Mouse (Mus musculus): ENCODE results near the gene Polr3b. TPM values are rescaled to one million over a fixed set of nuclear protein-coding genes. Genes with fewer than 3 reads are reported as not detected.
A peak's percentile ranks its signal among the peaks of the same experiment; 100 is the strongest.

Polr3b gene
- polyA plus RNA-seq, 1 experiment from 2014 or later = 10.8 TPM

GRCm38 (mm10) chr10:84647264-84647663 lies 25.2 kb downstream of the Polr3b start:
- no peaks in the 10 kb centered on the region for H3K9me3 ChIP-seq
- H3K4me1 ChIP-seq = no peaks in the 10 kb centered on the region
- no peak overlapping the region for H3K27ac ChIP-seq
- no peak overlapping the region for H3K4me3 ChIP-seq (replicated peaks)
- H3K4me2 ChIP-seq = no peak overlapping the region
- H3K36me3 ChIP-seq = 0 out of 2 replicates have a peak, but pooled peaks cover 15% of the 10 kb centered on the region
- no peak for ATAC-seq (ENCODE audit: insufficient read depth, low FRiP score, low read depth)
- no peaks in the 10 kb centered on the region for H3K27me3 ChIP-seq (replicated peaks)
- WGBS = 88% methylated on average over 5 of the region's 5 CpGs
- H3K9ac ChIP-seq = no peak overlapping the region

GRCm38 (mm10) chr10:84648911-84649310 lies 26.8 kb downstream of the Polr3b start:
- Histone ChIP-seq H3K27me3 (replicated peaks) (no peaks in the 10 kb centered on the region), H3K4me1 (no peaks in the 10 kb centered on the region), H3K36me3 (peaks cover 15% of the 10 kb centered on the region; the same call in 1 of the 2 replicates), H3K9me3 (no peaks in the 10 kb centered on the region), H3K4me3 (replicated peaks) (no peak overlapping the region), H3K4me2 (no peak overlapping the region), H3K27ac (no peak overlapping the region), H3K9ac (no peak overlapping the region)
- no peak for ATAC-seq (ENCODE audit: insufficient read depth, low FRiP score, low read depth)
- WGBS = 76% methylated on average over 4 of the region's 4 CpGs

GRCm38 (mm10) chr10:84654029-84654428 lies 31.9 kb downstream of the Polr3b start:
- no peak overlapping the region for H3K4me3 ChIP-seq (replicated peaks)
- no peak overlapping the region for H3K27ac ChIP-seq
- no peak for ATAC-seq (ENCODE audit: insufficient read depth, low FRiP score, low read depth)
- H3K36me3 ChIP-seq = peaks cover 3% of the 10 kb centered on the region; the same call in 1 of the 2 replicates
- H3K4me1 ChIP-seq = no peaks in the 10 kb centered on the region
- H3K4me2 ChIP-seq = no peak overlapping the region
- H3K27me3 ChIP-seq (replicated peaks) = no peaks in the 10 kb centered on the region
- 80% methylated on average over 4 of the region's 4 CpGs for WGBS
- no peak overlapping the region for H3K9ac ChIP-seq
- H3K9me3 ChIP-seq = no peaks in the 10 kb centered on the region

- ATAC-seq (ENCODE audit: insufficient read depth, low FRiP score, low read depth) = no peak
- Histone ChIP-seq H3K36me3 (no peaks in the 10 kb centered on the region; the same call in 1 of the 2 replicates), H3K9ac (no peak overlapping the region), H3K4me1 (no peaks in the 10 kb centered on the region), H3K9me3 (no peaks in the 10 kb centered on the region), H3K4me2 (no peak overlapping the region), H3K27me3 (replicated peaks) (no peaks in the 10 kb centered on the region), H3K27ac (no peak overlapping the region), H3K4me3 (replicated peaks) (no peak overlapping the region)
- WGBS = 87% methylated on average over 4 of the region's 4 CpGs
These were observed 32.6 kb downstream of the Polr3b start for GRCm38 (mm10) chr10:84654731-84655130.

- Histone ChIP-seq H3K9me3 (no peaks in the 10 kb centered on the region), H3K9ac (no peak overlapping the region), H3K4me3 (replicated peaks) (no peak overlapping the region), H3K4me2 (no peak overlapping the region), H3K27me3 (replicated peaks) (no peaks in the 10 kb centered on the region), H3K36me3 (no peaks in the 10 kb centered on the region; the same call in 1 of the 2 replicates), H3K4me1 (no peaks in the 10 kb centered on the region), H3K27ac (no peak overlapping the region)
- WGBS = 77% methylated on average over 4 of the region's 4 CpGs
- ATAC-seq (ENCODE audit: insufficient read depth, low FRiP score, low read depth) = no peak
These were observed 34.5 kb downstream of the Polr3b start for GRCm38 (mm10) chr10:84656618-84657017.

- no peak for ATAC-seq (ENCODE audit: insufficient read depth, low FRiP score, low read depth)
- 59% methylated on average over 6 of the region's 6 CpGs for WGBS
These were observed 35.5 kb downstream of the Polr3b start for GRCm38 (mm10) chr10:84657437-84658087.

GRCm38 (mm10) chr10:84658088-84658848 lies 36.2 kb downstream of the Polr3b start:
- no peaks in the 10 kb centered on the region for H3K9me3 ChIP-seq
- H3K27ac ChIP-seq = peak overlapping the region; percentile 3; the same call in 1 of the 2 replicates
- H3K4me1 ChIP-seq = no peaks in the 10 kb centered on the region
- WGBS = 58% methylated on average over 18 of the region's 18 CpGs
- no peaks in the 10 kb centered on the region for H3K27me3 ChIP-seq (replicated peaks)
- H3K4me3 ChIP-seq (replicated peaks) = no peak overlapping the region
- no peak overlapping the region for H3K4me2 ChIP-seq
- no peaks in the 10 kb centered on the region; the same call in 1 of the 2 replicates for H3K36me3 ChIP-seq
- H3K9ac ChIP-seq = no peak overlapping the region
- no peak; the same call in 1 of the 2 replicates for ATAC-seq (ENCODE audit: insufficient read depth, low FRiP score, low read depth)

More at GRCm38 (mm10) chr10:84657437-84658087, 35.5 kb downstream of the Polr3b start:
- H3K27me3 ChIP-seq (replicated peaks) = no peaks in the 10 kb centered on the region
- no peaks in the 10 kb centered on the region for H3K9me3 ChIP-seq
- H3K4me3 ChIP-seq (replicated peaks) = no peak overlapping the region
- no peak overlapping the region for H3K4me2 ChIP-seq
- H3K9ac ChIP-seq = no peak overlapping the region
- H3K4me1 ChIP-seq = no peaks in the 10 kb centered on the region
- no peak overlapping the region for H3K27ac ChIP-seq
- no peaks in the 10 kb centered on the region; the same call in 1 of the 2 replicates for H3K36me3 ChIP-seq

- Histone ChIP-seq H3K9me3 (no peaks in the 10 kb centered on the region), H3K9ac (no peak overlapping the region), H3K4me1 (no peaks in the 10 kb centered on the region), H3K4me3 (replicated peaks) (no peak overlapping the region), H3K27ac (no peak overlapping the region; the same call in 1 of the 2 replicates), H3K4me2 (no peak overlapping the region), H3K27me3 (replicated peaks) (no peaks in the 10 kb centered on the region), H3K36me3 (no peaks in the 10 kb centered on the region)
- no peak for ATAC-seq (ENCODE audit: insufficient read depth, low FRiP score, low read depth)
- 87% methylated on average over 3 of the region's 3 CpGs for WGBS
These were observed 37.2 kb downstream of the Polr3b start for GRCm38 (mm10) chr10:84659281-84659680.

GRCm38 (mm10) chr10:84662138-84662537 lies 40.0 kb downstream of the Polr3b start:
- no peak overlapping the region for H3K9ac ChIP-seq
- whole genome bisulfite sequencing = 93% methylated on average over 6 of the region's 6 CpGs
- H3K4me2 ChIP-seq = no peak overlapping the region
- ATAC-seq (ENCODE audit: insufficient read depth, low FRiP score, low read depth) = no peak
- no peaks in the 10 kb centered on the region for H3K9me3 ChIP-seq
- H3K27me3 ChIP-seq (replicated peaks) = no peaks in the 10 kb centered on the region
- H3K4me1 ChIP-seq = no peaks in the 10 kb centered on the region
- H3K36me3 ChIP-seq = no peaks in the 10 kb centered on the region
- no peak overlapping the region for H3K4me3 ChIP-seq (replicated peaks)
- H3K27ac ChIP-seq = no peak overlapping the region

GRCm38 (mm10) chr10:84665713-84666260 lies 43.7 kb downstream of the Polr3b start:
- no peaks in the 10 kb centered on the region for H3K36me3 ChIP-seq
- no peak overlapping the region for H3K4me2 ChIP-seq
- 42% methylated on average over 3 of the region's 3 CpGs for WGBS
- H3K27me3 ChIP-seq (replicated peaks) = no peaks in the 10 kb centered on the region
- H3K4me1 ChIP-seq = no peaks in the 10 kb centered on the region
- H3K27ac ChIP-seq = no peak overlapping the region
- H3K4me3 ChIP-seq (replicated peaks) = no peak overlapping the region
- ATAC-seq (ENCODE audit: insufficient read depth, low FRiP score, low read depth) = no peak
- H3K9me3 ChIP-seq = no peaks in the 10 kb centered on the region
- H3K9ac ChIP-seq = no peak overlapping the region

- peaks cover 20% of the 10 kb centered on the region; the same call in 1 of the 2 replicates for H3K36me3 ChIP-seq
- no peak for ATAC-seq (ENCODE audit: insufficient read depth, low FRiP score, low read depth)
These were observed 53.6 kb downstream of the Polr3b start for GRCm38 (mm10) chr10:84675653-84676052.

GRCm38 (mm10) chr10:84676511-84676910 lies 54.4 kb downstream of the Polr3b start:
- no peak overlapping the region for H3K9ac ChIP-seq
- peaks cover 20% of the 10 kb centered on the region; the same call in 1 of the 2 replicates for H3K36me3 ChIP-seq
- no peaks in the 10 kb centered on the region for H3K27me3 ChIP-seq (replicated peaks)
- no peaks in the 10 kb centered on the region for H3K4me1 ChIP-seq
- no peak for ATAC-seq (ENCODE audit: insufficient read depth, low FRiP score, low read depth)
- no peaks in the 10 kb centered on the region for H3K9me3 ChIP-seq
- WGBS = 88% methylated on average over 8 of the region's 8 CpGs
- H3K4me2 ChIP-seq = no peak overlapping the region
- H3K27ac ChIP-seq = no peak overlapping the region
- no peak overlapping the region for H3K4me3 ChIP-seq (replicated peaks)

More at GRCm38 (mm10) chr10:84675653-84676052, 53.6 kb downstream of the Polr3b start:
- no peaks in the 10 kb centered on the region for H3K27me3 ChIP-seq (replicated peaks)
- no peaks in the 10 kb centered on the region for H3K4me1 ChIP-seq
- no peak overlapping the region for H3K4me3 ChIP-seq (replicated peaks)
- H3K4me2 ChIP-seq = no peak overlapping the region
- no peaks in the 10 kb centered on the region for H3K9me3 ChIP-seq
- no peak overlapping the region for H3K9ac ChIP-seq
- no peak overlapping the region for H3K27ac ChIP-seq
